8 mouse cellular contexts compared by ENCODE assay signal in genomic region chr1:171195046-171195822, GRCm38 (mm10). TPM values are rescaled to one million over a fixed set of nuclear protein-coding genes. Genes with fewer than 3 reads are reported as not detected.
DNase-seq lines count a peak whose midpoint lies in the region; ATAC-seq lines count a peak whose summit lies in the region.

No protein-coding gene starts in this region.

- H3K4me2 ChIP-seq in kidney, embryonic 14.5 days (replicated peaks; ENCODE audit: low read depth, low read length), result peak overlapping the region; percentile 94
- peak overlapping the region; percentile 99 for H3K4me2 ChIP-seq in embryonic facial prominence, embryonic 12.5 days (replicated peaks)
- H3K4me2 ChIP-seq in intestine, embryonic 16.5 days (ENCODE audit: low read depth, low read length), result peak overlapping the region; percentile 89
- H3K4me2 ChIP-seq in neural tube, embryonic 13.5 days, result peak overlapping the region; percentile 93

- peak overlapping the region; percentile 52 for H3K4me3 ChIP-seq in kidney, embryonic 14.5 days (ENCODE audit: low read length)
- H3K4me3 ChIP-seq in embryonic facial prominence, embryonic 12.5 days, result peak overlapping the region; percentile 52
- H3K4me3 ChIP-seq in intestine, embryonic 16.5 days (ENCODE audit: low read length), result peak overlapping the region; percentile 49
- H3K4me3 ChIP-seq in neural tube, embryonic 13.5 days, result peak overlapping the region; percentile 49

- H3K36me3 ChIP-seq in kidney, embryonic 14.5 days (ENCODE audit: control insufficient read depth, insufficient read depth, low read length), result no peaks in the 10 kb centered on the region
- no peaks in the 10 kb centered on the region for H3K36me3 ChIP-seq in embryonic facial prominence, embryonic 12.5 days
- no peaks in the 10 kb centered on the region for H3K36me3 ChIP-seq in intestine, embryonic 16.5 days (ENCODE audit: control insufficient read depth, insufficient read depth, low read length)
- H3K36me3 ChIP-seq in neural tube, embryonic 13.5 days, result no peaks in the 10 kb centered on the region

- ATAC-seq in kidney, embryonic 14.5 days (ENCODE audit: low FRiP score, low TSS enrichment), result no peak
- no peak for ATAC-seq in embryonic facial prominence, embryonic 12.5 days (ENCODE audit: insufficient number of reproducible peaks, insufficient read depth, low FRiP score, low TSS enrichment)
- no peak for ATAC-seq in intestine, embryonic 16.5 days
- no peak for ATAC-seq in neural tube, embryonic 13.5 days (ENCODE audit: low read depth)

- no peaks in the 10 kb centered on the region for H3K9me3 ChIP-seq in kidney, embryonic 14.5 days (ENCODE audit: control insufficient read depth, low read length)
- H3K9me3 ChIP-seq in embryonic facial prominence, embryonic 12.5 days, result no peaks in the 10 kb centered on the region
- no peaks in the 10 kb centered on the region for H3K9me3 ChIP-seq in intestine, embryonic 16.5 days (ENCODE audit: control insufficient read depth, low read length)
- H3K9me3 ChIP-seq in neural tube, embryonic 13.5 days, result no peaks in the 10 kb centered on the region

- H3K4me1 ChIP-seq in kidney, embryonic 14.5 days (ENCODE audit: control insufficient read depth, insufficient read depth, low read length), result peaks cover 17% of the 10 kb centered on the region
- H3K4me1 ChIP-seq in embryonic facial prominence, embryonic 12.5 days, result peaks cover 25% of the 10 kb centered on the region
- peaks cover 22% of the 10 kb centered on the region for H3K4me1 ChIP-seq in intestine, embryonic 16.5 days (ENCODE audit: control insufficient read depth, insufficient read depth, low read length)
- peaks cover 45% of the 10 kb centered on the region for H3K4me1 ChIP-seq in neural tube, embryonic 13.5 days (replicated peaks)

- DNase-seq in kidney, postnatal 14 days, result no peak
- DNase-seq in layer of hippocampus, postnatal 10 days (ENCODE audit: low spot score in 2 of 2), result no peak
- no peak for DNase-seq in right cerebral cortex, postnatal 4 days
- no peak for DNase-seq in layer of hippocampus, adult 9-11 months

- H3K9ac ChIP-seq in kidney, embryonic 14.5 days (ENCODE audit: low read depth, low read length), result no peak overlapping the region
- H3K9ac ChIP-seq in embryonic facial prominence, embryonic 12.5 days, result peak overlapping the region; percentile 53
- peak overlapping the region; percentile 60 for H3K9ac ChIP-seq in intestine, embryonic 16.5 days (ENCODE audit: low read depth, low read length)
- H3K9ac ChIP-seq in neural tube, embryonic 13.5 days, result peak overlapping the region; percentile 71

- H3K27ac ChIP-seq in kidney, embryonic 14.5 days (ENCODE audit: low read depth, low read length), result no peak overlapping the region
- no peak overlapping the region for H3K27ac ChIP-seq in embryonic facial prominence, embryonic 12.5 days
- H3K27ac ChIP-seq in intestine, embryonic 16.5 days (ENCODE audit: low read length), result no peak overlapping the region
- H3K27ac ChIP-seq in neural tube, embryonic 13.5 days (replicated peaks), result no peak overlapping the region

- 8% methylated on average over 20 of the region's 20 CpGs for WGBS in kidney, embryonic 14.5 days
- 4% methylated on average over 20 of the region's 20 CpGs for WGBS in embryonic facial prominence, embryonic 12.5 days
- WGBS in intestine, embryonic 16.5 days, result 13% methylated on average over 20 of the region's 20 CpGs
- WGBS in neural tube, embryonic 13.5 days, result 6% methylated on average over 20 of the region's 20 CpGs

- H3K27me3 ChIP-seq in kidney, embryonic 14.5 days (ENCODE audit: control insufficient read depth, insufficient read depth, low read length), result peaks cover 52% of the 10 kb centered on the region
- peaks cover 73% of the 10 kb centered on the region for H3K27me3 ChIP-seq in embryonic facial prominence, embryonic 12.5 days
- H3K27me3 ChIP-seq in intestine, embryonic 16.5 days (replicated peaks; ENCODE audit: control insufficient read depth, insufficient read depth, low read length), result peaks cover 18% of the 10 kb centered on the region
- peaks cover 76% of the 10 kb centered on the region for H3K27me3 ChIP-seq in neural tube, embryonic 13.5 days

RNA-seq across cellular contexts. Expression of gene Pcp4l1, which starts 0.8 kb away (rescaled TPM):
- polyA plus RNA-seq in kidney, embryonic 14.5 days (2014; fragmentation: Nextera tagmentation; extraction: Ambion mirVana), result 2.1 and 2.6 TPM in 2 replicates
- polyA plus RNA-seq in embryonic facial prominence, embryonic 12.5 days (2016; fragmentation: Nextera tagmentation; extraction: Ambion mirVana), result 9.2 and 9.3 TPM in 2 replicates
- polyA plus RNA-seq in intestine, embryonic 16.5 days (2015; fragmentation: Nextera tagmentation; extraction: Ambion mirVana), result 16.4 and 19.4 TPM in 2 replicates
- polyA plus RNA-seq in neural tube, embryonic 13.5 days (2015; fragmentation: Nextera tagmentation; extraction: Ambion mirVana), result 13.9 and 18.4 TPM in 2 replicates
- 10 to 100 TPM; 16.9 to 18.0 TPM for total RNA-seq in layer of hippocampus, postnatal 10 days (2021)

RNA-seq across cellular contexts. Expression of gene Nr1i3, which starts 18.5 kb away (rescaled TPM):
- 0.24 and 0.27 TPM in 2 replicates for polyA plus RNA-seq in kidney, embryonic 14.5 days (2014; fragmentation: Nextera tagmentation; extraction: Ambion mirVana)
- polyA plus RNA-seq in embryonic facial prominence, embryonic 12.5 days (2016; fragmentation: Nextera tagmentation; extraction: Ambion mirVana), result 0.08 and 0.26 TPM in 2 replicates
- 18.7 and 21.7 TPM in 2 replicates for polyA plus RNA-seq in intestine, embryonic 16.5 days (2015; fragmentation: Nextera tagmentation; extraction: Ambion mirVana)
- 0.22 and 0.25 TPM in 2 replicates for polyA plus RNA-seq in neural tube, embryonic 13.5 days (2015; fragmentation: Nextera tagmentation; extraction: Ambion mirVana)
- not detected for total RNA-seq in layer of hippocampus, postnatal 10 days (2021)

RNA-seq across cellular contexts. Expression of gene Tomm40l, which starts 27.1 kb away (rescaled TPM):
- polyA plus RNA-seq in kidney, embryonic 14.5 days (2014; fragmentation: Nextera tagmentation; extraction: Ambion mirVana), result 31.3 and 36.4 TPM in 2 replicates
- polyA plus RNA-seq in embryonic facial prominence, embryonic 12.5 days (2016; fragmentation: Nextera tagmentation; extraction: Ambion mirVana), result 31.9 and 33.9 TPM in 2 replicates
- polyA plus RNA-seq in intestine, embryonic 16.5 days (2015; fragmentation: Nextera tagmentation; extraction: Ambion mirVana), result 32.0 and 34.7 TPM in 2 replicates
- 32.6 and 42.6 TPM in 2 replicates for polyA plus RNA-seq in neural tube, embryonic 13.5 days (2015; fragmentation: Nextera tagmentation; extraction: Ambion mirVana)
- total RNA-seq in layer of hippocampus, postnatal 10 days (2021), result 10 to 100 TPM; 65.5 to 66.3 TPM

RNA-seq across cellular contexts. Expression of gene Apoa2, which starts 29.6 kb away (rescaled TPM):
- polyA plus RNA-seq in kidney, embryonic 14.5 days (2014; fragmentation: Nextera tagmentation; extraction: Ambion mirVana), result 3.5 and 5.7 TPM in 2 replicates
- polyA plus RNA-seq in embryonic facial prominence, embryonic 12.5 days (2016; fragmentation: Nextera tagmentation; extraction: Ambion mirVana), result 3.5 and 3.7 TPM in 2 replicates
- polyA plus RNA-seq in intestine, embryonic 16.5 days (2015; fragmentation: Nextera tagmentation; extraction: Ambion mirVana), result 55.3 and 151 TPM in 2 replicates
- 4.1 and 6.8 TPM in 2 replicates for polyA plus RNA-seq in neural tube, embryonic 13.5 days (2015; fragmentation: Nextera tagmentation; extraction: Ambion mirVana)
- total RNA-seq in layer of hippocampus, postnatal 10 days (2021), result 1 to 10 TPM; 2.1 to 4.6 TPM

RNA-seq across cellular contexts. Expression of gene Fcer1g, which starts 38.9 kb away (rescaled TPM):
- 30.7 and 32.1 TPM in 2 replicates for polyA plus RNA-seq in kidney, embryonic 14.5 days (2014; fragmentation: Nextera tagmentation; extraction: Ambion mirVana)
- polyA plus RNA-seq in embryonic facial prominence, embryonic 12.5 days (2016; fragmentation: Nextera tagmentation; extraction: Ambion mirVana), result 23.3 and 23.6 TPM in 2 replicates
- 50.3 and 52.1 TPM in 2 replicates for polyA plus RNA-seq in intestine, embryonic 16.5 days (2015; fragmentation: Nextera tagmentation; extraction: Ambion mirVana)
- polyA plus RNA-seq in neural tube, embryonic 13.5 days (2015; fragmentation: Nextera tagmentation; extraction: Ambion mirVana), result 38.6 and 38.7 TPM in 2 replicates
- 10 to 100 TPM; 15.2 to 16.7 TPM for total RNA-seq in layer of hippocampus, postnatal 10 days (2021)

Comparison
In these comparisons a context has a peak if more than half of its experiments do, and no peak if none do; other contexts are left out.
1. RNA of gene Nr1i3, which starts 18.5 kb away (polyA plus RNA-seq): 18.7 to 21.7 TPM in intestine, embryonic 16.5 days; 0.24 to 0.27 TPM in kidney, embryonic 14.5 days, 0.08 to 0.26 TPM in embryonic facial prominence, embryonic 12.5 days and 0.22 to 0.25 TPM in neural tube, embryonic 13.5 days; every median in the first group is over 10 times any median in the second.
2. Peak in every context shown above with its lines, with median percentiles within 50 percentile points of each other: H3K4me2 ChIP-seq and H3K4me3 ChIP-seq.